Mouse (Mus musculus) thymus, adult 2 months (tissue): ENCODE measurements at regions not wholly inside any gene's neighbourhood (a gene's known extent, or its start where the extent isn't known, plus 50 kb on each side); places are given as distances from the start of the nearest gene placed in this dataset.

Experiments
- CTCF ChIP-seq: fragments of 200-500 bp; IDR thresholded peaks from 2 replicates; pipeline ENCODE4 v1.5.1; 2012; ENCODE audit warnings: mild to moderate bottlenecking, control low read depth, low read length, moderate library complexity, borderline replicate concordance; ENCODE audit not compliant: control insufficient read depth, poor library complexity, insufficient read depth; ENCODE audit errors: extremely low read depth
- POLR2A ChIP-seq: fragments of 200-500 bp; IDR thresholded peaks from 2 replicates; pipeline ENCODE4 v1.6.1; 2012; ENCODE audit warnings: mild to moderate bottlenecking, low read length, control low read depth, moderate library complexity; ENCODE audit not compliant: control insufficient read depth, poor library complexity, insufficient read depth; ENCODE audit errors: extremely low read depth

GRCm38 (mm10) chr14:37571971-37572370 lies 436.9 kb upstream of the Ghitm start:
- TF ChIP-seq POLR2A (no peak), CTCF (no peak)
